8 mouse cellular contexts compared by ENCODE assay signal in the genomic region with DNA sequence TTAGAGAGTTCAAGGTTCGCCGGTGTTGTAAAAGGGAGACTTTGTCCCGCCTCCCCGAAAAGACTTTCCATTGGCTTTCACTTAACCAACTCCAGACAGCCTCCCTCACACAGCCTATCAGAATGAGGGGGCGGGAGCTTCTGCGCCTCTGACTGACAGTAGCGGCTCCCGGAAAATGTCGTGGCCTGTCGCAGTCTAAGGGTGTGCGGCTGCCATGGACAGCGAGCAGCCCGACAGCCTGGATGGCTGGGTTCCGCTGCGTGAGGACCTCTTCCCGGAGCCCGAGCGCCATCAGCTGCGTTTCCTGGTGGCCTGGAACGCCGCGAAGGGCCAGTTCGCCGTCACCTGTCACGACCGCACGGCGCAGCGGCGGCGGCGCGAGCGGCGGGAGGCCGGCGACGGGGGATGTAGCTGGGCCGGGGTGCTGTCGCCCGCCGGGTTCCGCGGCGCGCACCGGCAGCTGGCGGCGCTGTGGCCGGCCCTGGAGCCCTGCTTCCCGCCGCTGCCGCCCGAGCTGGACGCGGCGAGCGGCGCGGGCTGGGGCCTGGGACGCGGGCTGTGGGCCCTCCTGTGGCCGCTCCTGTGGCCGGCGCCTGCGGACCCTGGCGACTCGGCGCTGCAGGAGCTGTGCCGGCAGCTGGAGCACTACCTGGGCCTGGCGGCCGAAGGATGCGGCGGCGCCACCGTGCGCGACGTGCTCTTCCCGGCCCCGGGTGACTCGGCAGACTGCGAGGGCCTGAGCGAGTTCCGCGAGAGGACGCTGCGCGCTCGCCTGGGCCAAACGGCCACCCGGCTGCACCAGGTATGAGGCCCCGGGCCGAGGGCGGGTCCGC. TPM values are rescaled to one million over a fixed set of nuclear protein-coding genes. Genes with fewer than 3 reads are reported as not detected.
DNase-seq lines count a peak whose midpoint lies in the region; ATAC-seq and TF ChIP-seq lines count a peak whose summit lies in the region.

A gene (plus strand): TSS at position 159 of the 833 bp plus-strand sequence.

- peak within 1 kb of the TSS; percentile 66 for H3K9ac ChIP-seq in CH12.LX (ENCODE audit: insufficient read depth, low read depth)
- H3K9ac ChIP-seq in forebrain, embryonic 11.5 days (ENCODE audit: low read length), result peak within 1 kb of the TSS; percentile 85
- peak within 1 kb of the TSS; percentile 93 for H3K9ac ChIP-seq in heart, embryonic 16.5 days (ENCODE audit: low read length)
- H3K9ac ChIP-seq in liver, embryonic 15.5 days, result peak within 1 kb of the TSS; percentile 93
- H3K9ac ChIP-seq in neural tube, embryonic 12.5 days, result peak within 1 kb of the TSS; percentile 88

- peak; percentile 99 for ATAC-seq in forebrain, embryonic 11.5 days (replicated peaks; ENCODE audit: low FRiP score)
- peak; percentile 95 for ATAC-seq in heart, embryonic 16.5 days (replicated peaks; ENCODE audit: extremely low read depth, insufficient read depth, low FRiP score)
- ATAC-seq in liver, embryonic 15.5 days (ENCODE audit: insufficient read depth), result peak; percentile 97
- ATAC-seq in neural tube, embryonic 12.5 days (ENCODE audit: low FRiP score, low read depth), result peak; percentile 100

- TF ChIP-seq EP300 in CH12.LX (IDR thresholded peaks at IDR 0.05; ENCODE audit: low read length), result no peak

- in situ Hi-C loops in CH12.LX (cut with MboI; ENCODE audit: low pct_ligation_motif_present, low pct_unique_long_range_greater_than_20kb, low sequenced_read_pairs), result no loop called here

- H3K4me1 ChIP-seq in CH12.LX (ENCODE audit: control insufficient read depth in 1 of 2, insufficient read depth in 2 of 2), result peaks cover 0 to 20% of the 10 kb centered on the region in 2 experiments; a peak in 2 of 4 replicates
- no peaks in the 10 kb centered on the region for H3K4me1 ChIP-seq in forebrain, embryonic 11.5 days (replicated peaks; ENCODE audit: control insufficient read depth, insufficient read depth, low read length)
- H3K4me1 ChIP-seq in heart, embryonic 16.5 days (ENCODE audit: control insufficient read depth, insufficient read depth, low read length), result peaks cover 24% of the 10 kb centered on the region
- H3K4me1 ChIP-seq in liver, embryonic 15.5 days (replicated peaks), result peaks cover 28% of the 10 kb centered on the region
- peaks cover 13% of the 10 kb centered on the region for H3K4me1 ChIP-seq in neural tube, embryonic 12.5 days

- WGBS in forebrain, embryonic 11.5 days, result under 1% methylated on average over 81 of the region's 96 CpGs
- WGBS in heart, embryonic 16.5 days, result under 1% methylated on average over 93 of the region's 96 CpGs
- WGBS in liver, embryonic 15.5 days (ENCODE audit: insufficient replicate concordance), result under 1% methylated on average over 95 of the region's 96 CpGs
- under 1% methylated on average over 96 of the region's 96 CpGs for WGBS in neural tube, embryonic 12.5 days

- no peaks in the 10 kb centered on the region for H3K9me3 ChIP-seq in CH12.LX (replicated peaks; ENCODE audit: low read length)
- no peaks in the 10 kb centered on the region for H3K9me3 ChIP-seq in forebrain, embryonic 11.5 days (ENCODE audit: control insufficient read depth, low read length)
- no peaks in the 10 kb centered on the region for H3K9me3 ChIP-seq in heart, embryonic 16.5 days (replicated peaks; ENCODE audit: control insufficient read depth, low read length)
- H3K9me3 ChIP-seq in liver, embryonic 15.5 days (replicated peaks), result no peaks in the 10 kb centered on the region
- no peaks in the 10 kb centered on the region for H3K9me3 ChIP-seq in neural tube, embryonic 12.5 days

- peak within 1 kb of the TSS; percentile 80 for H3K27ac ChIP-seq in CH12.LX (ENCODE audit: insufficient read depth, low read depth)
- peak within 1 kb of the TSS; percentile 84 for H3K27ac ChIP-seq in forebrain, embryonic 11.5 days (ENCODE audit: low read depth, low read length)
- peak within 1 kb of the TSS; percentile 98 for H3K27ac ChIP-seq in heart, embryonic 16.5 days (ENCODE audit: low read length)
- H3K27ac ChIP-seq in liver, embryonic 15.5 days (replicated peaks), result peak within 1 kb of the TSS; percentile 97
- H3K27ac ChIP-seq in neural tube, embryonic 12.5 days, result peak within 1 kb of the TSS; percentile 93

- peak; percentile 90 for TF ChIP-seq POLR2A in CH12.LX (IDR thresholded peaks at IDR 0.05; ENCODE audit: low read depth, low read length)

- peak within 1 kb of the TSS; percentile 90 to 93 (median 91) for H3K4me3 ChIP-seq in CH12.LX (replicated peaks in 1 of 3; ENCODE audit: low read depth in 2 of 3, low read length in 2 of 3, poor library complexity in 1 of 3)
- H3K4me3 ChIP-seq in forebrain, embryonic 11.5 days (ENCODE audit: low read depth, low read length), result peak within 1 kb of the TSS; percentile 80
- peak within 1 kb of the TSS; percentile 91 for H3K4me3 ChIP-seq in heart, embryonic 16.5 days (ENCODE audit: low read length)
- H3K4me3 ChIP-seq in liver, embryonic 15.5 days (replicated peaks), result peak within 1 kb of the TSS; percentile 90
- H3K4me3 ChIP-seq in neural tube, embryonic 12.5 days, result peak within 1 kb of the TSS; percentile 87

- TF ChIP-seq CTCF in CH12.LX (conservative IDR thresholded peaks at IDR 0.05 in 1 of 2, IDR thresholded peaks at IDR 0.05 in 1 of 2; ENCODE audit: low read depth in 2 of 2, low read length in 2 of 2), result no peak; a peak in 1 of 4 replicates

- no peaks in the 10 kb centered on the region for H3K27me3 ChIP-seq in CH12.LX (replicated peaks)
- H3K27me3 ChIP-seq in forebrain, embryonic 11.5 days (ENCODE audit: control insufficient read depth, insufficient read depth, low read length), result no peaks in the 10 kb centered on the region
- no peaks in the 10 kb centered on the region for H3K27me3 ChIP-seq in heart, embryonic 16.5 days (ENCODE audit: control insufficient read depth, insufficient read depth, low read length)
- H3K27me3 ChIP-seq in liver, embryonic 15.5 days, result no peaks in the 10 kb centered on the region
- no peaks in the 10 kb centered on the region for H3K27me3 ChIP-seq in neural tube, embryonic 12.5 days (replicated peaks)

- peaks cover 23% of the 10 kb centered on the region for H3K79me2 ChIP-seq in CH12.LX (replicated peaks; ENCODE audit: control insufficient read depth, extremely low read depth, insufficient read depth, poor library complexity, severe bottlenecking)

- dilution Hi-C loops in CH12.LX (cut with MboI; ENCODE audit: extremely low pct_ligation_motif_present, extremely low pct_unique_long_range_greater_than_20kb, low sequenced_read_pairs), result no loop called here

- TF ChIP-seq RAD21 in CH12.LX (IDR thresholded peaks at IDR 0.05; ENCODE audit: low read depth, low read length), result no peak

- DNase-seq in CH12.LX (ENCODE audit: extremely low read depth), result peak; percentile 95
- peak; percentile 95 for DNase-seq in c-Kit-positive CD71-positive TER-119-negative erythroid progenitor cells, embryonic 14.5 days (ENCODE audit: low read depth)
- DNase-seq in forebrain, embryonic 11.5 days (ENCODE audit: low spot score), result peak; percentile 94
- DNase-seq in kidney, postnatal 36 days, result peak; percentile 95 to 97
- DNase-seq in telencephalon, adult 2 months (ENCODE audit: low read depth, low spot score), result peak; percentile 93

- peak within 1 kb of the TSS; percentile 74 for H3K4me2 ChIP-seq in CH12.LX (ENCODE audit: insufficient read depth, low read depth, poor library complexity, severe bottlenecking)
- peak within 1 kb of the TSS; percentile 80 for H3K4me2 ChIP-seq in forebrain, embryonic 11.5 days (ENCODE audit: low read depth, low read length, severe bottlenecking)
- H3K4me2 ChIP-seq in heart, embryonic 16.5 days (ENCODE audit: low read depth, low read length), result peak within 1 kb of the TSS; percentile 85
- peak within 1 kb of the TSS; percentile 78 for H3K4me2 ChIP-seq in liver, embryonic 15.5 days
- peak within 1 kb of the TSS; percentile 77 for H3K4me2 ChIP-seq in neural tube, embryonic 12.5 days (replicated peaks)

- peaks cover 13 to 22% of the 10 kb centered on the region in 2 experiments for H3K36me3 ChIP-seq in CH12.LX (replicated peaks in 1 of 2; ENCODE audit: control insufficient read depth in 1 of 2, insufficient read depth in 1 of 2, low read length in 1 of 2)
- no peaks in the 10 kb centered on the region; the same call in 1 of the 2 replicates for H3K36me3 ChIP-seq in forebrain, embryonic 11.5 days (ENCODE audit: control insufficient read depth, insufficient read depth, low read length)
- H3K36me3 ChIP-seq in heart, embryonic 16.5 days (ENCODE audit: control insufficient read depth, insufficient read depth), result peaks cover 4% of the 10 kb centered on the region; the same call in 1 of the 2 replicates
- peaks cover 16% of the 10 kb centered on the region for H3K36me3 ChIP-seq in liver, embryonic 15.5 days (replicated peaks)
- H3K36me3 ChIP-seq in neural tube, embryonic 12.5 days, result peaks cover 8% of the 10 kb centered on the region

TF ChIP-seq in CH12.LX, 34 proteins besides CTCF, POLR2A, EP300 and RAD21 (continues in another document):
- no peak for TF ChIP-seq MAFK (IDR thresholded peaks at IDR 0.05; ENCODE audit: insufficient replicate concordance, low read length)
- TF ChIP-seq HCFC1 (IDR thresholded peaks at IDR 0.05; ENCODE audit: low read depth, low read length), result peak; percentile 57
- TF ChIP-seq NELFE (IDR thresholded peaks at IDR 0.05; ENCODE audit: low read depth, low read length), result peak; percentile 93
- TF ChIP-seq UBTF (IDR thresholded peaks at IDR 0.05; ENCODE audit: low read depth, low read length), result peak; percentile 96
- peak; percentile 3; the same call in 1 of the 2 replicates for TF ChIP-seq NRF1 (IDR thresholded peaks at IDR 0.05; ENCODE audit: low read depth, low read length)
- TF ChIP-seq TBP (conservative IDR thresholded peaks at IDR 0.05; ENCODE audit: low read depth, low read length), result peak; percentile 84
- no peak for TF ChIP-seq MYC (IDR thresholded peaks at IDR 0.05; ENCODE audit: low read depth, low read length)
- no peak for TF ChIP-seq JUND (conservative IDR thresholded peaks at IDR 0.05; ENCODE audit: low read depth, low read length)
- TF ChIP-seq MAX (IDR thresholded peaks at IDR 0.05; ENCODE audit: low read length), result peak; percentile 31; the same call in 1 of the 2 replicates
- no peak for TF ChIP-seq E2F4 (IDR thresholded peaks at IDR 0.05; ENCODE audit: insufficient replicate concordance, low read depth, low read length)
- no peak for TF ChIP-seq MAZ (IDR thresholded peaks at IDR 0.05; ENCODE audit: low read depth, low read length)
- no peak for TF ChIP-seq ZNF384 (IDR thresholded peaks at IDR 0.05; ENCODE audit: low read depth, low read length)
- peak; percentile 83 for TF ChIP-seq POLR2AphosphoS2 (IDR thresholded peaks at IDR 0.05; ENCODE audit: low read depth, low read length)

RNA-seq across cellular contexts. Expression of the gene that starts here (rescaled TPM):
- total RNA-seq in CH12.LX (2012; rRNA removed), result 9.7 and 13.3 TPM in 2 replicates
- total RNA-seq in CH12.LX (2014; rRNA removed), result 5.2 and 5.4 TPM in 2 replicates
- polyA plus RNA-seq in CH12.LX (2012; ENCODE audit: insufficient read length, low read depth), result 11.2 and 13.3 TPM in 2 replicates
- 5.3 and 7.1 TPM in 2 replicates for polyA plus RNA-seq in forebrain, embryonic 11.5 days (2014; fragmentation: Nextera tagmentation; extraction: Ambion mirVana)
- 3.9 and 4.2 TPM in 2 replicates for polyA plus RNA-seq in heart, embryonic 16.5 days (2015; fragmentation: Nextera tagmentation; extraction: Ambion mirVana)
- 4.9 and 5.2 TPM in 2 replicates for polyA plus RNA-seq in liver, embryonic 15.5 days (2015; fragmentation: Nextera tagmentation; extraction: Ambion mirVana)
- polyA plus RNA-seq in neural tube, embryonic 12.5 days (2016; fragmentation: Nextera tagmentation; extraction: Ambion mirVana), result 5.9 and 7.5 TPM in 2 replicates

Comparison
In these comparisons a context has a peak if more than half of its experiments do, and no peak if none do; other contexts are left out.
1. Peak in every context shown above with its lines: DNase-seq, ATAC-seq, H3K4me3 ChIP-seq and H3K27ac ChIP-seq.